ENCODE assay signal across 8 mouse cellular contexts in genomic region chr4:45532375-45532774, GRCm38 (mm10). TPM values are rescaled to one million over a fixed set of nuclear protein-coding genes. Genes with fewer than 3 reads are reported as not detected.
A peak's percentile ranks its signal among the peaks of the same experiment; 100 is the strongest.
DNase-seq lines count a peak whose midpoint lies in the region; ATAC-seq and TF ChIP-seq lines count a peak whose summit lies in the region.

Gene Shb (minus strand): TSS chr4:45532470.

- peak within 1 kb of the TSS; percentile 72; the same call in 1 of the 2 replicates for H3K9ac ChIP-seq in hindbrain, postnatal 0 days (replicated peaks; ENCODE audit: low read length)
- H3K9ac ChIP-seq in limb, embryonic 14.5 days (ENCODE audit: low read depth, low read length, severe bottlenecking) = no peak within 1 kb of the TSS
- no peak within 1 kb of the TSS for H3K9ac ChIP-seq in midbrain, postnatal 0 days (replicated peaks; ENCODE audit: low read length, poor library complexity, severe bottlenecking)

- no peaks in the 10 kb centered on the region for H3K27me3 ChIP-seq in hindbrain, postnatal 0 days (ENCODE audit: insufficient read depth, low read length)
- H3K27me3 ChIP-seq in limb, embryonic 14.5 days (ENCODE audit: control insufficient read depth, insufficient read depth, low read length) = no peaks in the 10 kb centered on the region
- no peaks in the 10 kb centered on the region for H3K27me3 ChIP-seq in midbrain, postnatal 0 days (ENCODE audit: insufficient read depth, low read length)

- intact Hi-C loops in gastrocnemius, postnatal 14 days (cut with DNase I; ENCODE audit: low total_unique reads) = loop anchor here (5.0 to 10.0 kb wide), 2 partner anchors 115 to 322 kb away; no protein-coding TSS in a partner anchor

- no peak for TF ChIP-seq CTCF in hindbrain, postnatal 0 days (IDR thresholded peaks at IDR 0.05; ENCODE audit: low read depth)
- TF ChIP-seq CTCF in midbrain, postnatal 0 days (IDR thresholded peaks at IDR 0.05) = no peak

- no peak within 1 kb of the TSS for H3K27ac ChIP-seq in hindbrain, postnatal 0 days
- H3K27ac ChIP-seq in limb, embryonic 14.5 days (replicated peaks; ENCODE audit: low read depth, low read length) = peak within 1 kb of the TSS; percentile 21
- H3K27ac ChIP-seq in midbrain, postnatal 0 days (ENCODE audit: low read depth, low read length) = no peak within 1 kb of the TSS

- no peak for DNase-seq in layer of hippocampus, adult 8-10 months (ENCODE audit: low spot score in 2 of 2)
- DNase-seq in layer of hippocampus, adult 11-12 months (ENCODE audit: low spot score) = no peak
- peak in 1 of 2 experiments; percentile 36 for DNase-seq in adrenal gland, postnatal 4 days (ENCODE audit: low spot score in 2 of 2)
- peak; percentile 80 for DNase-seq in gastrocnemius, postnatal 14 days
- peak; percentile 71 for DNase-seq in hindbrain, postnatal 0 days (ENCODE audit: low spot score)
- peak; percentile 97 for DNase-seq in limb, embryonic 14.5 days (ENCODE audit: low spot score)
- peak; percentile 55 for DNase-seq in midbrain, postnatal 0 days (ENCODE audit: low spot score)
- DNase-seq in urinary bladder, adult 2 months (ENCODE audit: low spot score) = peak; percentile 64

- no peak for TF ChIP-seq POLR2A in limb, embryonic 14.5 days (IDR thresholded peaks at IDR 0.05; ENCODE audit: borderline replicate concordance, extremely low read depth, insufficient read depth, insufficient read length)

- H3K4me3 ChIP-seq in hindbrain, postnatal 0 days (ENCODE audit: low read length) = peak within 1 kb of the TSS; percentile 77
- peak within 1 kb of the TSS; percentile 72 for H3K4me3 ChIP-seq in limb, embryonic 14.5 days (replicated peaks; ENCODE audit: low read length)
- peak within 1 kb of the TSS; percentile 75; the same call in 1 of the 2 replicates for H3K4me3 ChIP-seq in midbrain, postnatal 0 days (ENCODE audit: low read depth, low read length)

- no peaks in the 10 kb centered on the region for H3K36me3 ChIP-seq in hindbrain, postnatal 0 days (ENCODE audit: insufficient read depth, low read length)
- no peaks in the 10 kb centered on the region for H3K36me3 ChIP-seq in limb, embryonic 14.5 days (ENCODE audit: control insufficient read depth, insufficient read depth, low read length)
- H3K36me3 ChIP-seq in midbrain, postnatal 0 days (ENCODE audit: insufficient read depth, low read length) = no peaks in the 10 kb centered on the region

- no peaks in the 10 kb centered on the region for H3K9me3 ChIP-seq in hindbrain, postnatal 0 days (ENCODE audit: low read length)
- H3K9me3 ChIP-seq in limb, embryonic 14.5 days (ENCODE audit: control insufficient read depth, low read length) = no peaks in the 10 kb centered on the region
- H3K9me3 ChIP-seq in midbrain, postnatal 0 days (ENCODE audit: low read length) = no peaks in the 10 kb centered on the region

- peak within 1 kb of the TSS; percentile 83 for H3K4me2 ChIP-seq in hindbrain, postnatal 0 days (ENCODE audit: low read depth, low read length)
- H3K4me2 ChIP-seq in limb, embryonic 14.5 days (replicated peaks; ENCODE audit: low read depth, low read length, severe bottlenecking) = peak within 1 kb of the TSS; percentile 96
- peak within 1 kb of the TSS; percentile 89 for H3K4me2 ChIP-seq in midbrain, postnatal 0 days (ENCODE audit: low read depth, low read length, poor library complexity, severe bottlenecking)

- no peak for ATAC-seq in hindbrain, postnatal 0 days
- ATAC-seq in limb, embryonic 14.5 days (ENCODE audit: low FRiP score, low read depth) = peak; percentile 59
- no peak for ATAC-seq in midbrain, postnatal 0 days (ENCODE audit: low FRiP score)

- WGBS in hindbrain, postnatal 0 days = 13% methylated on average over 7 of the region's 7 CpGs
- 1% methylated on average over 7 of the region's 7 CpGs for WGBS in limb, embryonic 14.5 days
- WGBS in midbrain, postnatal 0 days = 17% methylated on average over 7 of the region's 7 CpGs

- H3K4me1 ChIP-seq in hindbrain, postnatal 0 days (ENCODE audit: insufficient read depth, low read length) = peaks cover 10% of the 10 kb centered on the region; the same call in 1 of the 2 replicates
- peaks cover 49% of the 10 kb centered on the region for H3K4me1 ChIP-seq in limb, embryonic 14.5 days (ENCODE audit: control insufficient read depth, insufficient read depth, low read length)
- H3K4me1 ChIP-seq in midbrain, postnatal 0 days (ENCODE audit: insufficient read depth, low read length) = peaks cover 10% of the 10 kb centered on the region; the same call in 1 of the 2 replicates

RNA-seq across cellular contexts. Expression of gene Shb, which starts in this region (rescaled TPM):
- 10 to 100 TPM; 13.1 to 18.1 (median 14.1) TPM for total RNA-seq in layer of hippocampus, adult 8-10 months (2022)
- total RNA-seq in adrenal gland, postnatal 4 days (2021) = 10 to 100 TPM; 52.3 to 55.3 TPM
- total RNA-seq in gastrocnemius, postnatal 14 days (2021) = 1 to 10 TPM; 6.7 to 7.8 TPM
- total RNA-seq in hindbrain, postnatal 0 days (2014; rRNA removed) = 29.0 and 33.6 TPM in 2 replicates
- polyA plus RNA-seq in hindbrain, postnatal 0 days (2015; fragmentation: Nextera tagmentation; extraction: Ambion mirVana) = 5.5 and 6.1 TPM in 2 replicates
- 19.0 and 20.9 TPM in 2 replicates for polyA plus RNA-seq in limb, embryonic 14.5 days (2012; rRNA removed)
- polyA plus RNA-seq in limb, embryonic 14.5 days (2014; fragmentation: Nextera tagmentation; extraction: Ambion mirVana) = 9.2 and 10.6 TPM in 2 replicates
- 18.1 and 21.9 TPM in 2 replicates for total RNA-seq in midbrain, postnatal 0 days (2014; rRNA removed)
- polyA plus RNA-seq in midbrain, postnatal 0 days (2015; fragmentation: Nextera tagmentation; extraction: Ambion mirVana) = 5.2 and 5.8 TPM in 2 replicates
- 29.4 and 40.4 TPM in 2 replicates for polyA plus RNA-seq in urinary bladder, adult 2 months (2012; rRNA removed)

Comparison
In these comparisons a context has a peak if more than half of its experiments do, and no peak if none do; other contexts are left out.
1. DNase-seq: peak in gastrocnemius, postnatal 14 days (single experiment), hindbrain, postnatal 0 days (single experiment), limb, embryonic 14.5 days (single experiment), midbrain, postnatal 0 days (single experiment) and urinary bladder, adult 2 months (single experiment); none in layer of hippocampus, adult 8-10 months (0 of 2) and layer of hippocampus, adult 11-12 months (single experiment).
2. Peak in every context shown above with its lines, with median percentiles within 50 percentile points of each other: H3K4me2 ChIP-seq and H3K4me3 ChIP-seq.